Mouse (Mus musculus) stomach, embryonic 14.5 days (tissue): ENCODE data around the gene Wdfy2. TPM values are rescaled to one million over a fixed set of nuclear protein-coding genes. Genes with fewer than 3 reads are reported as not detected.

Source experiments
- ATAC-seq: fragments of 200-750 bp; cut with Nextera tagmentation; 2 replicates; pipeline ENCODE4 v1.8.0; 2017; ENCODE audit warnings: low read depth, moderate TSS enrichment; ENCODE audit not compliant: insufficient number of reproducible peaks, insufficient read depth, low FRiP score
- H3K27ac ChIP-seq: fragments of 300-500 bp; sonication (generic); 2 replicates; pipeline ENCODE4 v1.5.1; 2014; ENCODE audit warnings: mild to moderate bottlenecking, low read length, moderate library complexity, mixed read lengths
- H3K27me3 ChIP-seq: fragments of 300-500 bp; sonication (generic); 2 replicates; pipeline ENCODE4 v1.6.1; 2014; ENCODE audit warnings: low read length, control low read depth, mixed read lengths; ENCODE audit not compliant: control insufficient read depth, insufficient read depth
- H3K36me3 ChIP-seq: fragments of 300-500 bp; sonication (generic); 2 replicates; pipeline ENCODE4 v1.6.1; 2014; ENCODE audit warnings: mild to moderate bottlenecking, control low read depth, low read length, moderate library complexity, mixed read lengths; ENCODE audit not compliant: control insufficient read depth, insufficient read depth
- H3K4me1 ChIP-seq: fragments of 300-500 bp; sonication (generic); 2 replicates; pipeline ENCODE4 v1.6.1; 2014; ENCODE audit warnings: low read length, control low read depth, mixed read lengths; ENCODE audit not compliant: control insufficient read depth, insufficient read depth
- H3K4me2 ChIP-seq: fragments of 300-500 bp; sonication (generic); replicated peaks from 2 replicates; pipeline ENCODE4 v1.6.1; 2014; ENCODE audit warnings: low read depth, low read length, control low read depth
- H3K4me3 ChIP-seq: fragments of 300-500 bp; sonication (generic); 2 replicates; pipeline ENCODE4 v1.5.1; 2014; ENCODE audit warnings: low read depth, low read length, control low read depth
- H3K9ac ChIP-seq: fragments of 300-500 bp; sonication (generic); replicated peaks from 2 replicates; pipeline ENCODE4 v1.6.1; 2014; ENCODE audit warnings: low read depth, mild to moderate bottlenecking, control low read depth, low read length, moderate library complexity, mixed read lengths
- H3K9me3 ChIP-seq: fragments of 300-500 bp; sonication (generic); 2 replicates; pipeline ENCODE4 v1.6.1; 2016; ENCODE audit warnings: low read depth, low read length, control low read depth; ENCODE audit not compliant: control insufficient read depth
- WGBS: fragments of 180-500 bp; shearing (Covaris S2); extraction: QIAGEN DNeasy Blood & Tissue Kit; methylation state at CpG from one replicate; pipeline ENCODE4 v1.1.7; 2014; 5-methylcytosine and 5-hydroxymethylcytosine counted together
- polyA plus RNA-seq: library from polyadenylated mRNA; unstranded; fragments of >200 nt; fragmentation: Nextera tagmentation; extraction: Ambion mirVana; gene quantifications from 2 replicates; pipeline ENCODE4 v1.2.1, GENCODE M21; 2014

Wdfy2 gene
- polyA plus RNA-seq, 1 experiment from 2014 or later, result 9.4 TPM

GRCm38 (mm10) chr14:62852840-62853239 lies 15.4 kb downstream of the Wdfy2 start:
- peaks cover 7% of the 10 kb centered on the region; the same call in 1 of the 2 replicates for H3K9me3 ChIP-seq
- no peak overlapping the region for H3K4me2 ChIP-seq
- H3K4me1 ChIP-seq, result peaks cover 11% of the 10 kb centered on the region; the same call in 1 of the 2 replicates
- ATAC-seq, result no peak
- no peak overlapping the region for H3K9ac ChIP-seq
- WGBS, result 74% methylated on average over 3 of the region's 3 CpGs
- no peak overlapping the region for H3K27ac ChIP-seq
- no peaks in the 10 kb centered on the region for H3K36me3 ChIP-seq
- no peak overlapping the region for H3K4me3 ChIP-seq
- H3K27me3 ChIP-seq, result no peaks in the 10 kb centered on the region

- Histone ChIP-seq H3K9ac (no peak overlapping the region), H3K4me3 (no peak overlapping the region), H3K27me3 (no peaks in the 10 kb centered on the region), H3K9me3 (no peaks in the 10 kb centered on the region; the same call in 1 of the 2 replicates), H3K36me3 (no peaks in the 10 kb centered on the region), H3K4me1 (peaks cover 11% of the 10 kb centered on the region; the same call in 1 of the 2 replicates), H3K4me2 (no peak overlapping the region), H3K27ac (no peak overlapping the region)
- 63% methylated on average over 18 of the region's 18 CpGs for WGBS
- ATAC-seq, result no peak
Observed at GRCm38 (mm10) chr14:62855077-62855835, 17.8 kb downstream of the Wdfy2 start.

GRCm38 (mm10) chr14:62855863-62856262 lies 18.4 kb downstream of the Wdfy2 start:
- H3K27ac ChIP-seq, result no peak overlapping the region
- H3K4me2 ChIP-seq, result 0 out of 2 replicates have a peak overlapping the region, but pooled peaks have one; percentile 0
- no peaks in the 10 kb centered on the region; the same call in 1 of the 2 replicates for H3K9me3 ChIP-seq
- 45% methylated on average over 3 of the region's 3 CpGs for whole genome bisulfite sequencing
- H3K4me3 ChIP-seq, result no peak overlapping the region
- no peaks in the 10 kb centered on the region for H3K27me3 ChIP-seq
- H3K9ac ChIP-seq, result no peak overlapping the region
- no peak for ATAC-seq
- H3K4me1 ChIP-seq, result peaks cover 11% of the 10 kb centered on the region; the same call in 1 of the 2 replicates
- H3K36me3 ChIP-seq, result no peaks in the 10 kb centered on the region

DNA sequence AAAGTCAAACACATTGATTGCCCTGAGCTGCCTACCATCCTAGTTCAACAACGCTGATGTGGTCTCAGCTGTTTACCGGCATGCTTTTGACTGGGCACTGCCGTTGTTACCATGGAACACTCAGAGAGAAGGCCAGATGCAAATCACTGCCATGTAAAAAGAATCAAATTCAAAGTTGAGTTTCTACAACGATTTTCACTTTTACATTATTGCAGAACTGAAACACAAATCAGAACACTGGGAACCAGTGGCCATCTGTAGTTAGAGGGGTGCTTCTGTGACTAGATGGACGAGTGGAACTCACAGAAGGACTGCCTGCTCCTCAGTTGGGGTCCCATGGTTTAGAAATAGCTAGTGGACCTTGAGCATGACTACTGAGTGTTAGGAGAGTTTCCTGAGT lies 19.0 kb downstream of the Wdfy2 start:
- Histone ChIP-seq H3K4me3 (no peak overlapping the region), H3K36me3 (no peaks in the 10 kb centered on the region), H3K27ac (no peak overlapping the region), H3K4me2 (no peak overlapping the region), H3K9me3 (no peaks in the 10 kb centered on the region; the same call in 1 of the 2 replicates), H3K4me1 (peaks cover 10% of the 10 kb centered on the region; the same call in 1 of the 2 replicates), H3K27me3 (no peaks in the 10 kb centered on the region), H3K9ac (no peak overlapping the region)
- WGBS, result 88% methylated on average over 5 of the region's 5 CpGs
- ATAC-seq, result no peak

- Histone ChIP-seq H3K36me3 (no peaks in the 10 kb centered on the region), H3K9me3 (no peaks in the 10 kb centered on the region; the same call in 1 of the 2 replicates), H3K4me2 (no peak overlapping the region), H3K9ac (no peak overlapping the region), H3K27ac (no peak overlapping the region), H3K4me3 (no peak overlapping the region), H3K27me3 (no peaks in the 10 kb centered on the region), H3K4me1 (peaks cover 4% of the 10 kb centered on the region; the same call in 1 of the 2 replicates)
- WGBS, result 70% methylated on average over 4 of the region's 4 CpGs
- ATAC-seq, result no peak
Observed at GRCm38 (mm10) chr14:62857879-62858278, 20.4 kb downstream of the Wdfy2 start.

- 74% methylated on average over 3 of the region's 3 CpGs for WGBS
- Histone ChIP-seq H3K4me1 (peaks cover 4% of the 10 kb centered on the region; the same call in 1 of the 2 replicates), H3K27me3 (no peaks in the 10 kb centered on the region), H3K4me3 (no peak overlapping the region), H3K9ac (no peak overlapping the region), H3K9me3 (no peaks in the 10 kb centered on the region; the same call in 1 of the 2 replicates), H3K27ac (no peak overlapping the region), H3K36me3 (no peaks in the 10 kb centered on the region), H3K4me2 (no peak overlapping the region)
- ATAC-seq, result no peak
Observed at GRCm38 (mm10) chr14:62858311-62858710, 20.8 kb downstream of the Wdfy2 start.

- Histone ChIP-seq H3K27ac (no peak overlapping the region), H3K4me3 (no peak overlapping the region), H3K9me3 (no peaks in the 10 kb centered on the region), H3K27me3 (no peaks in the 10 kb centered on the region), H3K9ac (no peak overlapping the region), H3K4me2 (no peak overlapping the region), H3K36me3 (no peaks in the 10 kb centered on the region), H3K4me1 (0 out of 2 replicates have a peak, but pooled peaks cover 4% of the 10 kb centered on the region)
- no peak for ATAC-seq
- WGBS, result 75% methylated on average over 5 of the region's 5 CpGs
Observed at GRCm38 (mm10) chr14:62862564-62862963, 25.1 kb downstream of the Wdfy2 start.

GRCm38 (mm10) chr14:62864254-62864653 lies 26.8 kb downstream of the Wdfy2 start:
- H3K9me3 ChIP-seq, result no peaks in the 10 kb centered on the region
- no peak overlapping the region for H3K9ac ChIP-seq
- H3K4me1 ChIP-seq, result peaks cover 6% of the 10 kb centered on the region; the same call in 1 of the 2 replicates
- H3K4me2 ChIP-seq, result no peak overlapping the region
- H3K27me3 ChIP-seq, result no peaks in the 10 kb centered on the region
- no peak for ATAC-seq
- no peak overlapping the region for H3K4me3 ChIP-seq
- H3K27ac ChIP-seq, result no peak overlapping the region
- H3K36me3 ChIP-seq, result no peaks in the 10 kb centered on the region
- WGBS, result 23% methylated on average over 1 of the region's 1 CpGs
